Mouse (Mus musculus): Measurements from ENCODE around the gene Ebf1. TPM values are rescaled to one million over a fixed set of nuclear protein-coding genes. Genes with fewer than 3 reads are reported as not detected.

The Ebf1 gene
- polyA plus RNA-seq, 1 experiment from 2014 or later: 43.7 TPM

DNA sequence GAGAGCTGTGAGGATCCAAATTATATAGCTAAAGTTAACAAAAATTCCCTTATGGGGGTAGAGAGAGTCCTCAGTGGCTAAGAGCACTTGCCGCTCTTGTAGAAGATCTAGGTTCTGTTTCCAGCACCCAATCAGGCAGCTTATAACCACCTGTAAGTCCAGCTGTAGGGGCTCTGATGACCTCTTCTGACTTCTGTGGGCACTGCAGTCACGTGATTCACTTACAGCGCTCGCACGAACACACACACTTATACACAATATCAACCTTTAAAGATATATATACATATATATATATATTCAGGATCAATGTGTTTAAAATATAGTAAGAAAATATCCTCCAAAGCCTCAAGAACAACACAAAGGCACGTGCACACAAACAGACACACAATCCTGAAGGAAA, 24.1 kb upstream of the Ebf1 start:
- H3K4me3 ChIP-seq (replicated peaks; ENCODE audit: low read length): no peak overlapping the region
- ATAC-seq: no peak

DNA sequence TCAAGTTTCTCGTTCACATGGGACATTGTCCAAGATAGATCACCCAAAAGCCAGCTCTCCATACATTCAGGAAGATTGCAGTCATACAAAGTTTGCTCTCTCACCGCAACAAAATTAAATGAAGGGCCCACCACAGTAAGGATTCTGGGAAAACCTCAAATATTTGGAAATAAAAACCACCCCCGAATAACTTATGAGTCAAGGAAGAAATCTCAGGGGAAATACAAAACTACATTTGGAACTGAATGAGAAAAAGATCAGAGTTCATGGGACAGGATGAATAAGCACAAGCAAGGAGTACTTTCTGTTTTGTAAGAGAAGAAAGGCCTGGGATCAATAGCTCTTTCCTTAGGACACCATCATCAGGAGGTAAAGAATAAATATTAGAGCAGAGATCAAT, 22.3 kb upstream of the Ebf1 start:
- H3K9ac ChIP-seq (replicated peaks; ENCODE audit: low read depth, low read length): no peak overlapping the region
- H3K4me3 ChIP-seq (replicated peaks; ENCODE audit: low read length): no peak overlapping the region
- H3K36me3 ChIP-seq (ENCODE audit: control insufficient read depth, insufficient read depth): no peaks in the 10 kb centered on the region
- H3K9me3 ChIP-seq (ENCODE audit: control insufficient read depth, low read length): no peaks in the 10 kb centered on the region
- ATAC-seq: no peak
- no peaks in the 10 kb centered on the region for H3K4me1 ChIP-seq (replicated peaks; ENCODE audit: control insufficient read depth, insufficient read depth, low read length)
- no peaks in the 10 kb centered on the region for H3K27me3 ChIP-seq (replicated peaks; ENCODE audit: control insufficient read depth, insufficient read depth, low read length)
- no peak overlapping the region for H3K27ac ChIP-seq (ENCODE audit: low read length)
- 89% methylated on average over 3 of the region's 3 CpGs for WGBS
- no peak overlapping the region for H3K4me2 ChIP-seq (ENCODE audit: low read length)

More for the DNA sequence above, 24.1 kb upstream of the Ebf1 start:
- no peak overlapping the region for H3K9ac ChIP-seq (replicated peaks; ENCODE audit: low read depth, low read length)
- WGBS: 94% methylated on average over 6 of the region's 6 CpGs
- H3K4me1 ChIP-seq (replicated peaks; ENCODE audit: control insufficient read depth, insufficient read depth, low read length): no peaks in the 10 kb centered on the region
- no peaks in the 10 kb centered on the region for H3K9me3 ChIP-seq (ENCODE audit: control insufficient read depth, low read length)
- no peak overlapping the region for H3K4me2 ChIP-seq (ENCODE audit: low read length)
- no peaks in the 10 kb centered on the region for H3K27me3 ChIP-seq (replicated peaks; ENCODE audit: control insufficient read depth, insufficient read depth, low read length)
- no peaks in the 10 kb centered on the region for H3K36me3 ChIP-seq (ENCODE audit: control insufficient read depth, insufficient read depth)
- H3K27ac ChIP-seq (ENCODE audit: low read length): no peak overlapping the region

DNA sequence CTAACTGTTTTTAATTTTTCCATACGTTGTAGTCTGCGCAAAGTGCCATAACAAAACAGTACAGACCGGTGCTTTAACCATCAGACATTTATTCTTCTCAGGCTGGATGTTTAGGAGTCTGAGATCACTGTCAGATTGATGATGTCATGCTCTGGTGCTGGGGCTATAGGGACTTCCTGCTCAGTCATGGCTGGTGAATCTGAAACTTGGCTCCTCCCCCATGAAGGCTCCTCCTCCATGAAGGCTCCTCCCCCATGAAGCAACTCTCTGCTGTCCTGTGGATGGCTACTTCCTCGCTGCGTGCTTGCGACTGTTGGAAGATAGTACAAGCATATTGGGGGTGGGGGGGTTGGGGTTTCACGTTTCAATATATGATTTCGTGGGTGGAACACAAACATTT, 10.2 kb upstream of the Ebf1 start:
- Histone ChIP-seq H3K4me3 (replicated peaks; ENCODE audit: low read length) (no peak overlapping the region), H3K36me3 (ENCODE audit: control insufficient read depth, insufficient read depth) (no peaks in the 10 kb centered on the region), H3K27ac (ENCODE audit: low read length) (no peak overlapping the region), H3K27me3 (replicated peaks; ENCODE audit: control insufficient read depth, insufficient read depth, low read length) (peaks cover 25% of the 10 kb centered on the region), H3K9ac (replicated peaks; ENCODE audit: low read depth, low read length) (no peak overlapping the region), H3K4me2 (ENCODE audit: low read length) (no peak overlapping the region), H3K4me1 (replicated peaks; ENCODE audit: control insufficient read depth, insufficient read depth, low read length) (peaks cover 7% of the 10 kb centered on the region), H3K9me3 (ENCODE audit: control insufficient read depth, low read length) (no peaks in the 10 kb centered on the region)
- WGBS: 87% methylated on average over 8 of the region's 8 CpGs
- no peak for ATAC-seq

DNA sequence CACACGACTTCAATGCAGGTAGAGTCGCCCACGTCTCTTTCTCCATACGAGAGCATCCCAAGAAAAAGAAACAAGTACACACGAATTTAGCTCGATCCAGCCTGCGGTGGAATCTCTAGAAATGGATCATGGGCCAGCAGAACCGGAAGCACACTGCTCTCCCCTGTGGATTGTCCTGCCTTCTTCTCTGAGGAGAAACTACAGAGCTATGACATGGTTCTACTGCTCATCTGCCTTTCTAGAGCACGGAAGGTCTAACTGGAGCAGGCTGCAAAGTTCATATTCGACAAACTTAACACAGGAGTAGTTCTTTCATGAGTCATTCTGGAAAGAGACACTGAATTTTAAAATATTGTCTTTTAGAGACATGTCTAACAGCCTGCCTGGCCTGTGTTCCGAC, 8.5 kb upstream of the Ebf1 start:
- H3K4me3 ChIP-seq (replicated peaks; ENCODE audit: low read length): no peak overlapping the region
- no peak for ATAC-seq
- no peaks in the 10 kb centered on the region for H3K9me3 ChIP-seq (ENCODE audit: control insufficient read depth, low read length)
- H3K9ac ChIP-seq (replicated peaks; ENCODE audit: low read depth, low read length): no peak overlapping the region
- no peak overlapping the region for H3K27ac ChIP-seq (ENCODE audit: low read length)
- WGBS: 83% methylated on average over 11 of the region's 11 CpGs
- no peaks in the 10 kb centered on the region for H3K36me3 ChIP-seq (ENCODE audit: control insufficient read depth, insufficient read depth)
- peaks cover 39% of the 10 kb centered on the region for H3K27me3 ChIP-seq (replicated peaks; ENCODE audit: control insufficient read depth, insufficient read depth, low read length)
- H3K4me2 ChIP-seq (ENCODE audit: low read length): no peak overlapping the region
- peaks cover 15% of the 10 kb centered on the region for H3K4me1 ChIP-seq (replicated peaks; ENCODE audit: control insufficient read depth, insufficient read depth, low read length)

DNA sequence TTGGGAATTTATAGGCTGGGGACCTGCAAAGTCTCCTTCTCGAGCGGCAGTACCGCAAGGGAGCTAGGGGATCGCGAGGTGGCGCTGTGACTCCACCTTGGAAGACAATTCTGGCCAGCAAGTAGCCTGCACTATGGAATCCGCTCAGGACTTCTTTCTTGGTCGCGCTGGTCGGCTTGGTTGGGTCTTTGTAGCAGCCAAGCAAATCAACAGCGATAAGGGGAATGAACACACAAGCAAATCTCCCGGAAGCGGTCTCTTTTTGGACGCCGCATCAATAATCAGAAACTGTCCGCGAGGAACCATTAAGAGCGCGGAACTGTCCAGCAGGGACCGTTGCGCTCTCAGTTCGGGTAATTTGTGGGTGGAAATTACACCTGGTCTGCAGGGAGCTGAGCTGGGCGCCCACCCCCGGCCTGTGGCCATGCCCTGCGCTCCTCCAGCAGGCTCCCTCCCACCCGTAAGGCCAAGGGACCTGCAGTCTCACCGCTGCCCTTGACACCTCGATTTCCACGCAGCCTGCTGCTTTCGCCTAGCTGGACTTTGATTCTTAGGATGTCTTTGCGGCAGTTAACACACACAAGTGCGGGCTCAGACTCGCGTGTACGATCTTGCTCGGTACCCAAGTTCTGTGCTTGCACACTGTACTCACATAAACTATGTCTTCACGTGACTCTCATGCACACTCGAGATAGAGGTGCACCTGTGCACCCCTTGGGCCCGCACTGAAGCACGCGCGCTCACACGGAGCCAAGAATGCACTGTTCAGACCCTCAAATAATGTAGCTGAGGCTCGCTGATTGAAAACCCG, 5.9 kb upstream of the Ebf1 start:
- under 1% methylated on average over 45 of the region's 45 CpGs for WGBS
- Histone ChIP-seq H3K9ac (replicated peaks; ENCODE audit: low read depth, low read length) (peak overlapping the region; percentile 10), H3K4me1 (replicated peaks; ENCODE audit: control insufficient read depth, insufficient read depth, low read length) (peaks cover 15% of the 10 kb centered on the region), H3K4me3 (replicated peaks; ENCODE audit: low read length) (peak overlapping the region; percentile 30), H3K36me3 (ENCODE audit: control insufficient read depth, insufficient read depth) (no peaks in the 10 kb centered on the region), H3K27ac (ENCODE audit: low read length) (no peak overlapping the region), H3K4me2 (ENCODE audit: low read length) (peak overlapping the region; percentile 66), H3K9me3 (ENCODE audit: control insufficient read depth, low read length) (no peaks in the 10 kb centered on the region), H3K27me3 (replicated peaks; ENCODE audit: control insufficient read depth, insufficient read depth, low read length) (peaks cover 61% of the 10 kb centered on the region)
- ATAC-seq: peak; percentile 92

DNA sequence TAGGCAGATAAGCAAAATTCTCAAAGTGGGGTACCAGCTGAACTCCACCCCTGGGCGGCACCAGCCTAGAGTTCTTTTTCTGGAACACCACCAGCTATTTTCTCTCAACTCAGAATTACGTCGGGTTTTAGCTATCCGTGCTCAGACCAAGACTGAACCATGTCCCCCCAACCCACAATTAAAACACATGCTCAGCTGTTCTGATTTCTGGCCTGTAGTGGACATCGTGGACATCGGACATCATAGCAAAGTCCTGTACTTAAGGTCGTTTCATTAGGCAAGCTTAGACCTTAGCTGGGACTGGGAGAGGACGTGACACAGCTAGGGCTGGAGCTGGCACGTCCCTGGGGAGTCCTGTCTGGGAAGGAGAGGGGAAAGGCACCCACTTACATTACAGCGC, 5.0 kb upstream of the Ebf1 start:
- H3K27me3 ChIP-seq (replicated peaks; ENCODE audit: control insufficient read depth, insufficient read depth, low read length): peaks cover 70% of the 10 kb centered on the region
- H3K4me2 ChIP-seq (ENCODE audit: low read length): no peak overlapping the region
- 4% methylated on average over 10 of the region's 10 CpGs for WGBS
- no peaks in the 10 kb centered on the region for H3K9me3 ChIP-seq (ENCODE audit: control insufficient read depth, low read length)
- no peaks in the 10 kb centered on the region for H3K36me3 ChIP-seq (ENCODE audit: control insufficient read depth, insufficient read depth)
- H3K4me1 ChIP-seq (replicated peaks; ENCODE audit: control insufficient read depth, insufficient read depth, low read length): peaks cover 21% of the 10 kb centered on the region
- no peak overlapping the region for H3K27ac ChIP-seq (ENCODE audit: low read length)
- no peak for ATAC-seq
- H3K9ac ChIP-seq (replicated peaks; ENCODE audit: low read depth, low read length): no peak overlapping the region
- H3K4me3 ChIP-seq (replicated peaks; ENCODE audit: low read length): no peak overlapping the region

DNA sequence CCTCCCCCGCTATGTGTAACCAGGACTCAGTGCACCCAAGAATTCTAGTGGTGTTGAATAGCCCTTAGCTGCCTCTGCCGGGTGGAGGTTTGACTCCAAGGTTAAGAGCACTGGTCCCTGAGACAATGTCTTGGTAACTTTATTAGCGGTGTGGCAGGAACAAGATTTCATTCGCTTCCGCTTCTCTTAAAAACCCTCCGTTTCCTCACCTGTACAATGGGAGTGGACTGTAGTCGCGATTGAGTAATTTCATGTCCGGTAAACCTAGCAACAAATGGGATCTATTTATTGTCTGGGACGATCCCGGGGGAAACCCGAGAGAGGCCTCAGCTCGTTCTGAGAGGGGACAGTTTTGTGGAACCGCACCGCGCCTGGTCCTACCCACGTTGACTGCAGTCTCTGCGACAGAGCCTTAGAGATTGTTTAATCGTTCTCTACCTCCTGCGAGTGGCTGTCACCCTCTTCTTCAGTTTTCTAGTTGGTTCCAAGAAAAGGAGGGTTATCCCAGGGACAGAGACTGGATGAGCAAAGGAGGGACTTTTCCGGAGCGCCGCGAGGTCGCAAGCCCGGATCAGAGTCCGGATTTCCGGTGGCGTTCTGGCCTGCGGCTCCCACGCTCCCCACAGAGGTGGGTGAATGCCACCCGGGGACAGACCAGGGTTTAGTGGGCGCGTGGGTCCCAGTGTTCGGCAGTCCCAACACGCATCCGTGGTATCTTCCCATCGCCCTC, 4.3 kb upstream of the Ebf1 start:
- peak overlapping the region; percentile 45 for H3K4me2 ChIP-seq (ENCODE audit: low read length)
- no peak overlapping the region for H3K27ac ChIP-seq (ENCODE audit: low read length)
- no peaks in the 10 kb centered on the region for H3K36me3 ChIP-seq (ENCODE audit: control insufficient read depth, insufficient read depth)
- H3K4me1 ChIP-seq (replicated peaks; ENCODE audit: control insufficient read depth, insufficient read depth, low read length): peaks cover 23% of the 10 kb centered on the region
- WGBS: under 1% methylated on average over 38 of the region's 38 CpGs
- 0 out of 2 replicates have a peak overlapping the region, but pooled peaks have one; percentile 33 for H3K9ac ChIP-seq (replicated peaks; ENCODE audit: low read depth, low read length)
- H3K9me3 ChIP-seq (ENCODE audit: control insufficient read depth, low read length): no peaks in the 10 kb centered on the region
- no peak for ATAC-seq
- peaks cover 69% of the 10 kb centered on the region for H3K27me3 ChIP-seq (replicated peaks; ENCODE audit: control insufficient read depth, insufficient read depth, low read length)
- H3K4me3 ChIP-seq (replicated peaks; ENCODE audit: low read length): peak overlapping the region; percentile 27

DNA sequence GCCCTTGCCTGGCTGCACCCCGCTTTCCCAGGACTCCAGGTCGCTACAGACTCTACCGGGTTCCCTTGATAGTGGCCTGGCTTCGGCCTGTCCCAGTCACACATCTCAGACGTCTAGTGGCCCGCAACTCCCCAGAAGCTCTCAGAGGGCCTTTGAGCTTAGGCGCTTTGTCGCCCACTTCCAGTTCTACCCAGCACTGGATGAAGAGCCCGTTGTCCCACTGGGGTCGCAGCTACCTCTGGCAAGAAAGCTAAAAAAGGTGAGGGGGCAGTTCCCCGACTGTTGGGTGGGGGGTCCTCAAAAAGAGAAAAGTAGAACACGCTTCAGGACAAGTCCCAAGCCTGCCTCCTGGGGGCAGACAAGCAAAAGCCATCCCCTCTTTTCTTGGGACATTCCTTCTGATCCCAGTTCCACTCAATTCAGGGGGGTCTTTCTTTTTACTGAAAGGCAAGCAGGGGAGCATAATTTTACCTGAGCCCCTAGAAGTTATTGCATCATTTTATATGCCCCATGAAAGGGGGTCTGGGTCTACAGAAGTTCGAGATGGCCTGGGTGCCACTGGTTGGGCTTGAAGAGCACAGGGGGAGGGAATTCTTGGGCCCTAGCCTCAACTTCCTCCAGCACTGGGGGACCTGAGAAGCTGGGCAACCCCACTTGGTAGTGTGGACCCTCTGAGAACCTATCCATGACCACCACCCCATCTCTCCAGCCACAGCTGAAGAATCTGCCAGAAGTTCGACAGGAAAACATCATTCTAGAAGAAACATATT, 3.5 kb upstream of the Ebf1 start:
- H3K9me3 ChIP-seq (ENCODE audit: control insufficient read depth, low read length): no peaks in the 10 kb centered on the region
- peak overlapping the region; percentile 45 for H3K4me2 ChIP-seq (ENCODE audit: low read length)
- H3K4me3 ChIP-seq (replicated peaks; ENCODE audit: low read length): peak overlapping the region; percentile 27
- H3K27me3 ChIP-seq (replicated peaks; ENCODE audit: control insufficient read depth, insufficient read depth, low read length): peaks cover 63% of the 10 kb centered on the region
- no peak overlapping the region for H3K27ac ChIP-seq (ENCODE audit: low read length)
- 5% methylated on average over 14 of the region's 14 CpGs for WGBS
- no peak overlapping the region; the same call in 1 of the 2 replicates for H3K9ac ChIP-seq (replicated peaks; ENCODE audit: low read depth, low read length)
- peaks cover 28% of the 10 kb centered on the region for H3K4me1 ChIP-seq (replicated peaks; ENCODE audit: control insufficient read depth, insufficient read depth, low read length)
- no peaks in the 10 kb centered on the region for H3K36me3 ChIP-seq (ENCODE audit: control insufficient read depth, insufficient read depth)
- ATAC-seq: no peak
